ENCODE assay signal across 17 mouse cellular contexts in genomic region chr2:103946892-103947291, GRCm38 (mm10).
"Had no signal": no experiment of that assay in that cellular context is flagged by ENCODE, and none has a peak within 500 bp of the region (broad histone marks: within the 10 kb centered on the region; RNA-seq: fewer than 3 reads in every experiment).

No protein-coding gene starts in this region.

- H3K9ac ChIP-seq: kidney, embryonic 15.5 days; limb, embryonic 13.5 days; liver, embryonic 13.5 days; midbrain, embryonic 13.5 days; neural tube, embryonic 12.5 days had no signal

- ATAC-seq: intestine, embryonic 16.5 days; lung, postnatal 0 days; midbrain, embryonic 13.5 days had no signal

- H3K27ac ChIP-seq: kidney, embryonic 15.5 days; limb, embryonic 13.5 days; midbrain, embryonic 13.5 days; neural tube, embryonic 12.5 days had no signal

- H3K36me3 ChIP-seq: kidney, embryonic 15.5 days; limb, embryonic 13.5 days; liver, embryonic 13.5 days; midbrain, embryonic 13.5 days; neural tube, embryonic 12.5 days had no signal

- H3K4me3 ChIP-seq: kidney, embryonic 15.5 days; limb, embryonic 13.5 days; liver, embryonic 13.5 days; midbrain, embryonic 13.5 days; myocyte; neural tube, embryonic 12.5 days had no signal

- DNase-seq: kidney, adult 2 months; kidney, postnatal 14 days; layer of hippocampus, postnatal 36 days; left cerebral cortex, postnatal 4 days; liver, embryonic 13.5 days; lung, adult 2 months; lung, postnatal 36 days; spleen, adult 18-20 months; thymus, adult 18-20 months; thymus, postnatal 14 days had no signal

- H3K4me1 ChIP-seq: kidney, embryonic 15.5 days; midbrain, embryonic 13.5 days; neural tube, embryonic 12.5 days had no signal

- H3K4me2 ChIP-seq: kidney, embryonic 15.5 days; limb, embryonic 13.5 days; liver, embryonic 13.5 days; midbrain, embryonic 13.5 days; neural tube, embryonic 12.5 days had no signal

- H3K9me3 ChIP-seq: kidney, embryonic 15.5 days; limb, embryonic 13.5 days; liver, embryonic 13.5 days; midbrain, embryonic 13.5 days; neural tube, embryonic 12.5 days had no signal

- H3K27me3 ChIP-seq: liver, embryonic 13.5 days; midbrain, embryonic 13.5 days; neural tube, embryonic 12.5 days had no signal
